Mouse (Mus musculus): ENCODE measurements around the gene Rin3. TPM values are rescaled to one million over a fixed set of nuclear protein-coding genes. Genes with fewer than 3 reads are reported as not detected.

Rin3 gene
- polyA plus RNA-seq, 1 experiment from 2014 or later, result 12.5 TPM

DNA sequence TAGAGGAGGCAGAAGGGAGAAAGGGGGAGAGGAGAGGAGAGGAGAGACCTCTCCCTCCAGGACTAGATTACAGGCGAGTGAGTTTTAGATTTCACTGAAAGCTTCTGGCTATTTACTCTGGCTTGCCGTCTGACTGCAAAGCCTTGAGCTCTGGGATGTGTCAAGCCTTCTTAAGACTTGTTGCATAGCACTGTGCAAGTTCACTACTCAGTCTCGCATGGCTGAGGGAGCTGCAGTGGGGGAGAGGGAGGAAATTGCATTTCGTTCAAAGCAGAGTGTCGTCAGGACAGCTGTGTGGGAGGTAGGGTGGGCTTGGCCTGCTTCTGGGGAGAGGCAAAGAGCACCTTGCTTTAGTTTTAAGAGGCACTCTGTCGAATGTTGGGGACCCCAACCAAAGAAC, 8.8 kb downstream of the Rin3 start:
- WGBS, result 21% methylated on average over 6 of the region's 6 CpGs
- H3K27ac ChIP-seq (replicated peaks; ENCODE audit: low read depth, low read length), result peak overlapping the region; percentile 63

GRCm38 (mm10) chr12:102292501-102293215, 9.8 kb downstream of the Rin3 start:
- Histone ChIP-seq H3K4me2 (ENCODE audit: low read depth, low read length) (no peak overlapping the region), H3K27ac (replicated peaks; ENCODE audit: low read depth, low read length) (no peak overlapping the region), H3K9me3 (ENCODE audit: control insufficient read depth, low read length) (no peaks in the 10 kb centered on the region), H3K4me3 (ENCODE audit: low read depth, low read length) (no peak overlapping the region), H3K27me3 (replicated peaks; ENCODE audit: control insufficient read depth, insufficient read depth, low read length) (no peaks in the 10 kb centered on the region), H3K36me3 (ENCODE audit: control insufficient read depth, insufficient read depth, low read length) (no peaks in the 10 kb centered on the region), H3K9ac (ENCODE audit: low read depth, low read length) (no peak overlapping the region), H3K4me1 (ENCODE audit: control insufficient read depth, insufficient read depth, low read length) (peaks cover 13% of the 10 kb centered on the region)
- no peak for ATAC-seq (ENCODE audit: low read depth)
- 83% methylated on average over 7 of the region's 7 CpGs for WGBS
- DNase-seq (ENCODE audit: low spot score), result no peak

More for the DNA sequence above, 8.8 kb downstream of the Rin3 start:
- H3K27me3 ChIP-seq (replicated peaks; ENCODE audit: control insufficient read depth, insufficient read depth, low read length), result no peaks in the 10 kb centered on the region
- no peaks in the 10 kb centered on the region for H3K36me3 ChIP-seq (ENCODE audit: control insufficient read depth, insufficient read depth, low read length)
- no peaks in the 10 kb centered on the region for H3K9me3 ChIP-seq (ENCODE audit: control insufficient read depth, low read length)
- peak; percentile 67 for DNase-seq (ENCODE audit: low spot score)
- H3K4me1 ChIP-seq (ENCODE audit: control insufficient read depth, insufficient read depth, low read length), result peaks cover 18% of the 10 kb centered on the region
- no peak overlapping the region for H3K4me2 ChIP-seq (ENCODE audit: low read depth, low read length)
- ATAC-seq (ENCODE audit: low read depth), result peak; percentile 58; the same call in 1 of the 2 replicates
- no peak overlapping the region for H3K4me3 ChIP-seq (ENCODE audit: low read depth, low read length)
- H3K9ac ChIP-seq (ENCODE audit: low read depth, low read length), result peak overlapping the region; percentile 14; the same call in 1 of the 2 replicates

GRCm38 (mm10) chr12:102294634-102295033, 11.8 kb downstream of the Rin3 start:
- WGBS, result 68% methylated on average over 5 of the region's 5 CpGs
- Histone ChIP-seq H3K27ac (replicated peaks; ENCODE audit: low read depth, low read length) (no peak overlapping the region), H3K9ac (ENCODE audit: low read depth, low read length) (no peak overlapping the region), H3K9me3 (ENCODE audit: control insufficient read depth, low read length) (no peaks in the 10 kb centered on the region), H3K36me3 (ENCODE audit: control insufficient read depth, insufficient read depth, low read length) (no peaks in the 10 kb centered on the region), H3K4me3 (ENCODE audit: low read depth, low read length) (no peak overlapping the region), H3K27me3 (replicated peaks; ENCODE audit: control insufficient read depth, insufficient read depth, low read length) (no peaks in the 10 kb centered on the region), H3K4me2 (ENCODE audit: low read depth, low read length) (no peak overlapping the region), H3K4me1 (ENCODE audit: control insufficient read depth, insufficient read depth, low read length) (peaks cover 13% of the 10 kb centered on the region)
- ATAC-seq (ENCODE audit: low read depth) (no peak), DNase-seq (ENCODE audit: low spot score) (no peak)

DNA sequence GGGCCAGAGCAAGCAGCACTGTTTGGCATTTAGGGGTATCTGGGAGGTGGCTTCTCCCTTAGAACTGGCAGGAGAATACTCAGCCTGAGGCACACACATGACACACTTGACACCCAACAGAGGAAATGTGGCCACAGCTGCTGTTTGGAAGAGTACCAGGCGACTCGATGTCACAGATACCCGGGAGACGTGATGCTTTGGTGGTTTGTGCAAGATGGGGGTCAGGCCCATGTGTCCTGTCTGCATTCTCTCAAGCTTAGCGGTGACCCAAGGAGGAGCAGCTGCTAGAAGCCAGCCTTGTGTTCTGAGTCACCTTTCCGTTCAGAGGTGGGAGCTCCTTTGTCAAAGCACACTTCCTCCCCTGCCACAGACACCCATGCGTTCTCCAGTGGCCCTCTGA, 12.4 kb downstream of the Rin3 start:
- H3K36me3 ChIP-seq (ENCODE audit: control insufficient read depth, insufficient read depth, low read length), result no peaks in the 10 kb centered on the region
- H3K4me1 ChIP-seq (ENCODE audit: control insufficient read depth, insufficient read depth, low read length), result peaks cover 13% of the 10 kb centered on the region
- ATAC-seq (ENCODE audit: low read depth) (no peak), DNase-seq (ENCODE audit: low spot score) (peak; percentile 40)
- no peak overlapping the region for H3K4me2 ChIP-seq (ENCODE audit: low read depth, low read length)
- no peak overlapping the region for H3K27ac ChIP-seq (replicated peaks; ENCODE audit: low read depth, low read length)
- H3K9me3 ChIP-seq (ENCODE audit: control insufficient read depth, low read length), result no peaks in the 10 kb centered on the region
- no peak overlapping the region; the same call in 1 of the 2 replicates for H3K9ac ChIP-seq (ENCODE audit: low read depth, low read length)
- no peak overlapping the region for H3K4me3 ChIP-seq (ENCODE audit: low read depth, low read length)
- WGBS, result 67% methylated on average over 7 of the region's 7 CpGs
- H3K27me3 ChIP-seq (replicated peaks; ENCODE audit: control insufficient read depth, insufficient read depth, low read length), result no peaks in the 10 kb centered on the region

DNA sequence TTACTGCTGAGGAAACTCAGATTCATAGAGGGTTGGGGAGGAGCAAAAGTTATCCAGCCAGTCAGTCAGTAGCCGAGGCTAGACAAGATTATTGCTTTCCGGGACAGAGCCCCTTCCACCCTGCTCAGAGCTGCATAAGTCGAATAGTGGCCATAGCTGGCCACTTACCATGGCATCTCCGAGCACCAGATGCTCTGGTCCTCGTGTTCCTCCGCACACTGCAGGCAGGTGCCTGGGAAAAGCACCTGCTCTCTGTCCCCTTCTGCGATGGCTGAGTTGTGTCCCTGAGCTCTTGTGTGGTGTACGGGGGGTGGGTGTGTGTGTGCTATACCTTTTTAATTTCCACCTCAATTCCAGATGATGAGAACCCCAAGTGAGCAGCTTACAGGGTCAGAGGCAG, 12.8 kb downstream of the Rin3 start:
- H3K27me3 ChIP-seq (replicated peaks; ENCODE audit: control insufficient read depth, insufficient read depth, low read length), result no peaks in the 10 kb centered on the region
- no peak overlapping the region for H3K4me2 ChIP-seq (ENCODE audit: low read depth, low read length)
- no peak overlapping the region for H3K4me3 ChIP-seq (ENCODE audit: low read depth, low read length)
- peaks cover 13% of the 10 kb centered on the region for H3K4me1 ChIP-seq (ENCODE audit: control insufficient read depth, insufficient read depth, low read length)
- ATAC-seq (ENCODE audit: low read depth) (no peak), DNase-seq (ENCODE audit: low spot score) (no peak)
- 91% methylated on average over 8 of the region's 8 CpGs for WGBS
- no peaks in the 10 kb centered on the region for H3K36me3 ChIP-seq (ENCODE audit: control insufficient read depth, insufficient read depth, low read length)
- H3K9ac ChIP-seq (ENCODE audit: low read depth, low read length), result no peak overlapping the region; the same call in 1 of the 2 replicates
- no peak overlapping the region for H3K27ac ChIP-seq (replicated peaks; ENCODE audit: low read depth, low read length)
- no peaks in the 10 kb centered on the region for H3K9me3 ChIP-seq (ENCODE audit: control insufficient read depth, low read length)

DNA sequence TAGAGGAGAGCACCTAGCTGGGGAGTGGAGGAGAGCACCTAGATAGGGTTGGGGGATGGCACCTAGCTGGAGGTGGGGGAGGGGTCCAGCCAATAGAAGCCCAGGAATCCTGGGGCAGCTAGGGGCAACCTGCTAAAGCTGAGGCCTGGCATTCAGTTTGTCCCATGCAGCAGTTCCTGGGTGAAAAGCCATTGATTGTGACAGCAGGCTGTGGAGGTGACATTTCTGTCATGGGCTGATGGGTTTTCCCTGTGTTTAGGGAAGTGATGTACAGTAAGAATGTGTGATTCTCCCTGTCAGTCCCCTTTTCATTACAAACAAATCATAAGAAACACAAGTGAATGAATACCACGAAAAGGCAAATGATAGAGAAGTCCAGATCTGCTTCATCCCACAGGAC, 13.5 kb downstream of the Rin3 start:
- DNase-seq (ENCODE audit: low spot score) (no peak), ATAC-seq (ENCODE audit: low read depth) (no peak)
- H3K4me3 ChIP-seq (ENCODE audit: low read depth, low read length), result no peak overlapping the region
- H3K36me3 ChIP-seq (ENCODE audit: control insufficient read depth, insufficient read depth, low read length), result no peaks in the 10 kb centered on the region
- no peak overlapping the region for H3K4me2 ChIP-seq (ENCODE audit: low read depth, low read length)
- H3K9me3 ChIP-seq (ENCODE audit: control insufficient read depth, low read length), result no peaks in the 10 kb centered on the region
- H3K4me1 ChIP-seq (ENCODE audit: control insufficient read depth, insufficient read depth, low read length), result peaks cover 13% of the 10 kb centered on the region
- H3K27me3 ChIP-seq (replicated peaks; ENCODE audit: control insufficient read depth, insufficient read depth, low read length), result no peaks in the 10 kb centered on the region
- 88% methylated on average over 1 of the region's 1 CpGs for WGBS
- H3K27ac ChIP-seq (replicated peaks; ENCODE audit: low read depth, low read length), result no peak overlapping the region
- H3K9ac ChIP-seq (ENCODE audit: low read depth, low read length), result no peak overlapping the region

DNA sequence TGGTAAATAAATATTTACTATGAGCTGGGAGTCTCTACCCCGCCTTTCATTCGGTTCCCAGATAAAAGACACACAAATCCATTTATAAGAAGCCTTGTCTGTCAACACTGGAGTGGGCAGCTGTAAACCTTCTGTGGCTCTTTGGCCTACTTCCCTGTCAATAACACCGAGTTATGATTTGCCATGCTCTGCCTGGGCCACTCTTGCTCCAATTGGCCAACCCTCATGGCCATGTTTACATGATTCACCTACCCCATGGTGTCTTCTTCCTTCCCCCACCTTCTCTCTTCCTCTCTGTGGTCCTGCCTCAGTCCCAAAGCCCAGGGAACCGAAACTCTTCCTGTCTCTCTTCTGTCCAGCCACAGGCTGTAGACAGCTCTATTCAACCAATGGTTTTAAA, 14.1 kb downstream of the Rin3 start:
- Histone ChIP-seq H3K4me2 (ENCODE audit: low read depth, low read length) (no peak overlapping the region), H3K9me3 (ENCODE audit: control insufficient read depth, low read length) (no peaks in the 10 kb centered on the region), H3K27me3 (replicated peaks; ENCODE audit: control insufficient read depth, insufficient read depth, low read length) (no peaks in the 10 kb centered on the region), H3K9ac (ENCODE audit: low read depth, low read length) (no peak overlapping the region), H3K4me3 (ENCODE audit: low read depth, low read length) (no peak overlapping the region), H3K4me1 (ENCODE audit: control insufficient read depth, insufficient read depth, low read length) (peaks cover 7% of the 10 kb centered on the region), H3K36me3 (ENCODE audit: control insufficient read depth, insufficient read depth, low read length) (no peaks in the 10 kb centered on the region), H3K27ac (replicated peaks; ENCODE audit: low read depth, low read length) (no peak overlapping the region)
- DNase-seq (ENCODE audit: low spot score) (no peak), ATAC-seq (ENCODE audit: low read depth) (no peak)
- 71% methylated on average over 4 of the region's 4 CpGs for WGBS

DNA sequence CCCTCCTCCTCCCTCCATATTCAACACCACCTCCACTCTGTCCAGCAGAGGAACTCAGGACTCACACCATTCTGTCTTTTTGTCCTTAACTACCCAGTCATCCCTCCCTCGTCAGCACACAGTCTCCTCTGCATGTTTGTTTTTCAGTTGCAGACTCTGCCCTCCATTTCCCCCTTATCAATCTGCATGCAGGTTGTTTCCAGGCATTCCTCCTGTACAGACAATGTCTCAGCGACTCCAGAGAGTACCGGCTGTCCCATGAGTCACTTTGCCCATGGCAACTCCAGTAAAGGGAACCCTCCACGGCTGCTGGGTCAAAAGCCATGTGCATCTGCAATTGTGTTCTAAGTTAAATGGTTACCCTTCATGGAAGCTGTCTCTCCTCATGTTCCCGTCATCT, 16.4 kb downstream of the Rin3 start:
- Histone ChIP-seq H3K9ac (ENCODE audit: low read depth, low read length) (no peak overlapping the region), H3K4me1 (ENCODE audit: control insufficient read depth, insufficient read depth, low read length) (peaks cover 21% of the 10 kb centered on the region)
- WGBS, result 57% methylated on average over 5 of the region's 5 CpGs

GRCm38 (mm10) chr12:102301585-102301984, 18.7 kb downstream of the Rin3 start:
- 92% methylated on average over 1 of the region's 1 CpGs for WGBS
- DNase-seq (ENCODE audit: low spot score), result no peak
- no peaks in the 10 kb centered on the region for H3K9me3 ChIP-seq (ENCODE audit: control insufficient read depth, low read length)

More for the DNA sequence above, 16.4 kb downstream of the Rin3 start:
- Histone ChIP-seq H3K9me3 (ENCODE audit: control insufficient read depth, low read length) (no peaks in the 10 kb centered on the region), H3K27ac (replicated peaks; ENCODE audit: low read depth, low read length) (no peak overlapping the region), H3K27me3 (replicated peaks; ENCODE audit: control insufficient read depth, insufficient read depth, low read length) (no peaks in the 10 kb centered on the region), H3K36me3 (ENCODE audit: control insufficient read depth, insufficient read depth, low read length) (no peaks in the 10 kb centered on the region), H3K4me2 (ENCODE audit: low read depth, low read length) (no peak overlapping the region), H3K4me3 (ENCODE audit: low read depth, low read length) (no peak overlapping the region)
- ATAC-seq (ENCODE audit: low read depth), result no peak
- DNase-seq (ENCODE audit: low spot score), result no peak

More at GRCm38 (mm10) chr12:102301585-102301984, 18.7 kb downstream of the Rin3 start:
- ATAC-seq (ENCODE audit: low read depth), result no peak
- no peaks in the 10 kb centered on the region for H3K36me3 ChIP-seq (ENCODE audit: control insufficient read depth, insufficient read depth, low read length)
- H3K4me1 ChIP-seq (ENCODE audit: control insufficient read depth, insufficient read depth, low read length), result peaks cover 33% of the 10 kb centered on the region
- H3K27me3 ChIP-seq (replicated peaks; ENCODE audit: control insufficient read depth, insufficient read depth, low read length), result no peaks in the 10 kb centered on the region
- no peak overlapping the region for H3K4me3 ChIP-seq (ENCODE audit: low read depth, low read length)
- no peak overlapping the region for H3K9ac ChIP-seq (ENCODE audit: low read depth, low read length)
- H3K4me2 ChIP-seq (ENCODE audit: low read depth, low read length), result no peak overlapping the region
- no peak overlapping the region for H3K27ac ChIP-seq (replicated peaks; ENCODE audit: low read depth, low read length)
